Mouse (Mus musculus) CH12.LX (cell line): Measurements from ENCODE around the gene Zfp219.

Experiments
- CTCF ChIP-seq, 2 experiments: IDR thresholded peaks in 1 of 2; conservative IDR thresholded peaks in 1 of 2; 2 replicates each; pipeline ENCODE4 v1.5.1; 2011 to 2012; ENCODE audit warnings: low read depth in 2 of 2, low read length in 2 of 2, improper control_type of control experiment in 1 of 2, inconsistent platforms in 1 of 2, mild to moderate bottlenecking in 1 of 2, moderate library complexity in 1 of 2
- ELF1 ChIP-seq: IDR thresholded peaks from 2 replicates; pipeline ENCODE4 v1.6.1; 2014; ENCODE audit warnings: low read depth, mild to moderate bottlenecking, inconsistent platforms, low read length, improper control_type of control experiment
- ETS1 ChIP-seq: conservative IDR thresholded peaks from 2 replicates; pipeline ENCODE4 v1.6.1; 2012; ENCODE audit warnings: low read depth, mild to moderate bottlenecking, inconsistent platforms, low read length, improper control_type of control experiment, moderate library complexity
- KAT2A ChIP-seq: IDR thresholded peaks from 2 replicates; pipeline ENCODE4 v1.6.1; 2012; ENCODE audit warnings: low read length, improper control_type of control experiment, inconsistent platforms; ENCODE audit not compliant: insufficient replicate concordance
- MAFK ChIP-seq: IDR thresholded peaks from 2 replicates; pipeline ENCODE4 v1.6.1; 2011; ENCODE audit warnings: low read length, improper control_type of control experiment; ENCODE audit not compliant: insufficient replicate concordance
- MAZ ChIP-seq: IDR thresholded peaks from 2 replicates; pipeline ENCODE4 v1.6.1; 2012; ENCODE audit warnings: low read depth, mild to moderate bottlenecking, inconsistent platforms, low read length, improper control_type of control experiment, moderate library complexity
- MEF2A ChIP-seq: IDR thresholded peaks from 2 replicates; pipeline ENCODE4 v1.6.1; 2014; ENCODE audit warnings: low read depth, mild to moderate bottlenecking, inconsistent platforms, low read length, improper control_type of control experiment, borderline replicate concordance
- NELFE ChIP-seq: IDR thresholded peaks from 2 replicates; pipeline ENCODE4 v1.6.1; 2011; ENCODE audit warnings: low read depth, low read length, improper control_type of control experiment
- POLR2A ChIP-seq: IDR thresholded peaks from 2 replicates; pipeline ENCODE4 v1.6.1; 2011; ENCODE audit warnings: low read depth, mild to moderate bottlenecking, improper control_type of control experiment, low read length
- SMC3 ChIP-seq: IDR thresholded peaks from 2 replicates; pipeline ENCODE4 v1.6.1; 2011; ENCODE audit warnings: low read depth, low read length, improper control_type of control experiment
- TCF12 ChIP-seq: IDR thresholded peaks from 2 replicates; pipeline ENCODE4 v1.6.1; 2014; ENCODE audit warnings: low read depth, mild to moderate bottlenecking, inconsistent platforms, low read length, improper control_type of control experiment
- USF1 ChIP-seq: IDR thresholded peaks from 2 replicates; pipeline ENCODE4 v1.6.1; 2014; ENCODE audit warnings: low read depth, mild to moderate bottlenecking, inconsistent platforms, low read length, improper control_type of control experiment
- ZNF384 ChIP-seq: IDR thresholded peaks from 2 replicates; pipeline ENCODE4 v1.6.1; 2012; ENCODE audit warnings: low read depth, low read length, improper control_type of control experiment, inconsistent platforms

- no peak for TF ChIP-seq ELF1
- no peak for TF ChIP-seq MEF2A
- no peak for TF ChIP-seq ZNF384
- no peak for TF ChIP-seq MAFK
- TF ChIP-seq USF1: no peak
- TF ChIP-seq ETS1: no peak
- TF ChIP-seq CTCF (conservative IDR thresholded peaks at IDR 0.05 in 1 of 2, IDR thresholded peaks at IDR 0.05 in 1 of 2; ENCODE audit: low read depth in 2 of 2, low read length in 2 of 2): no peak
- no peak for TF ChIP-seq MAZ
- no peak for TF ChIP-seq TCF12
- TF ChIP-seq POLR2A: no peak
- no peak for TF ChIP-seq KAT2A
- TF ChIP-seq SMC3: no peak
- no peak for TF ChIP-seq NELFE
Observed at GRCm38 (mm10) chr14:52045966-52046565, 25.5 kb upstream of the Zfp219 start.
